Mouse (Mus musculus) gastrocnemius, adult 2 months (tissue): ENCODE data around the gene Clpb. TPM values are rescaled to one million over a fixed set of nuclear protein-coding genes. Genes with fewer than 3 reads are reported as not detected.
A peak's percentile ranks its signal among the peaks of the same experiment; 100 is the strongest.

ENCODE experiments used
- DNase-seq: peaks from one replicate; pipeline ENCODE4 v3.0.0; 2022
- H3K27ac ChIP-seq: fragments of 200-600 bp; 2 replicates; pipeline ENCODE4 v1.8.1; 2022; ENCODE audit warnings: mild to moderate bottlenecking
- H3K4me3 ChIP-seq: fragments of 200-600 bp; 2 replicates; pipeline ENCODE4 v1.8.1; 2022; ENCODE audit warnings: mild to moderate bottlenecking, moderate library complexity
- CTCF ChIP-seq: fragments of 200-600 bp; IDR thresholded peaks from 2 replicates; pipeline ENCODE4 v1.8.1; 2022; ENCODE audit warnings: antibody characterized with exemption, mild to moderate bottlenecking, moderate library complexity
- intact Hi-C: fragments of 180-260 bp; cut with DNase I; formaldehyde crosslinking; loops from one replicate; pipeline ENCODE4 v1.15.1; 2025
- total RNA-seq, 2 experiments: library from RNA; stranded (reverse); gene quantifications; 2 replicates each; pipeline ENCODE4 v1.2.3; 2021

Clpb gene
- total RNA-seq, 2 experiments from 2014 or later = 50.0 to 71.3 TPM

DNA sequence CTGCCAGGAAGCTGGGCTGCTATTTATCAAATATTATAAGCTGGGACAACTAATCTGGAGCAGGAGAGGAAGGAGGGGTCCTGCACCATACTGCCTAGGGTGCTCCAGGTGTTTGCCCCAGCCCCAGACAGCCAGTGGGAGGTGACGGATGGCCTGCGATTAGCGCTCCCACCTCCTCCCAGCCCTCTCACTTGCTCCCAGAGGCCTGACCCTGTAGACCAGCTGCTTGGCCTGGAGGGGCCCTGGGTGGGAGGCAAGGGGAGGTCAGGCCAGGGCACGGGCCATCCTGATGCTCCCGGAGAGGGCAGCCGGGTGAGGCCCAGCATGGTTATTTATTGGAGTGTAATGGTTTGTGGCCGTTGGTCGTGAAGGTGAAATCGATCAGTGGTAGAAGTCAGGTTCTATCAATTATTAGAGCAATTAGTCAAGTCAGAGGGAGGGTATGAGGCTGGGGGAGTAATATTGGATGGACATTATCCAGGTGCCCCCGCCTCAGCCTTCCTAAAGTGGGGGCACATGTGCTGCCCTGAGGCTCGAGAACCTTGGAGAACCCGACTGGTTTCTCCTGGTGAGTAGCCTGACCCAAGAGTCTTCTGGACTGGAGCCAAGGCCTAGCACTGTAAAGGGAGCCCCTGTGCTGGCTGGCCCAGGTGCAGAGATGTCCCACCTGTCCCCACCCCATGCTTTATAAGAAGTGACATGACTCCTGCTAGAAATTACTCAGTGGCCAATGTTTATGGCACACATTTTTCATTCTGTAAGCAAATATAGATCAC, 83.3 kb downstream of the Clpb start:
- no peak overlapping the region for H3K27ac ChIP-seq
- intact Hi-C loops = no loop called here
- no peak overlapping the region for H3K4me3 ChIP-seq
- no peak for DNase-seq
- no peak for TF ChIP-seq CTCF

GRCm38 (mm10) chr7:101750268-101750667, 86.8 kb downstream of the Clpb start:
- H3K4me3 ChIP-seq = no peak overlapping the region
- DNase-seq = no peak
- intact Hi-C loops = no loop called here
- no peak overlapping the region for H3K27ac ChIP-seq
- no peak for TF ChIP-seq CTCF

DNA sequence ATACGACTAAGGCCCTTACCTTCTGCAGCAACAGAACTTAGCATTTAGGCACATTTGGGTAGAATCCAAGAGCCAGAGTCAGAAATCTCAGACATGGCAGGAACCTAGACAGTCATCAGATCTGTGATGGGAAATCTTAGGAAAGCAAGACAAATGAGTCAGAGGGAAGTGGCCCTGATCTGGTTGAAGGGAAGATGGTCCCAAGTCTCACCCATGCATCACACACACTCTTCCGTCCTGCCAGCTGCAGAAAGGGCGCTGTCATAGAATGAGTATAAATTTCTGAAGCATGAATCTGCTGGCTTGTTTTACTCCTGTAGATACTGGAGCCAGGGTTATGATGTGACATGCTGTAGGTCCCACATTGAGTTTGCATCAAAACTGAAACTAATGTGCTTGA, 88.9 kb downstream of the Clpb start:
- intact Hi-C loops = no loop called here
- no peak for TF ChIP-seq CTCF

GRCm38 (mm10) chr7:101753492-101753891, 90.1 kb downstream of the Clpb start:
- Histone ChIP-seq H3K4me3 (no peak overlapping the region), H3K27ac (no peak overlapping the region; the same call in 1 of the 2 replicates)
- no peak for DNase-seq
- no peak for TF ChIP-seq CTCF
- intact Hi-C loops = no loop called here

More for the DNA sequence above, 88.9 kb downstream of the Clpb start:
- Histone ChIP-seq H3K4me3 (no peak overlapping the region), H3K27ac (no peak overlapping the region)
- DNase-seq = no peak

GRCm38 (mm10) chr7:101754416-101754815, 91.0 kb downstream of the Clpb start:
- intact Hi-C loops = no loop called here
- TF ChIP-seq CTCF = no peak
- Histone ChIP-seq H3K27ac (peak overlapping the region; percentile 62), H3K4me3 (no peak overlapping the region)
- peak; percentile 65 for DNase-seq

- Histone ChIP-seq H3K27ac (no peak overlapping the region), H3K4me3 (no peak overlapping the region)
- DNase-seq = no peak
- no peak for TF ChIP-seq CTCF
- intact Hi-C loops = no loop called here
Observed at GRCm38 (mm10) chr7:101755301-101755700, 91.9 kb downstream of the Clpb start.

DNA sequence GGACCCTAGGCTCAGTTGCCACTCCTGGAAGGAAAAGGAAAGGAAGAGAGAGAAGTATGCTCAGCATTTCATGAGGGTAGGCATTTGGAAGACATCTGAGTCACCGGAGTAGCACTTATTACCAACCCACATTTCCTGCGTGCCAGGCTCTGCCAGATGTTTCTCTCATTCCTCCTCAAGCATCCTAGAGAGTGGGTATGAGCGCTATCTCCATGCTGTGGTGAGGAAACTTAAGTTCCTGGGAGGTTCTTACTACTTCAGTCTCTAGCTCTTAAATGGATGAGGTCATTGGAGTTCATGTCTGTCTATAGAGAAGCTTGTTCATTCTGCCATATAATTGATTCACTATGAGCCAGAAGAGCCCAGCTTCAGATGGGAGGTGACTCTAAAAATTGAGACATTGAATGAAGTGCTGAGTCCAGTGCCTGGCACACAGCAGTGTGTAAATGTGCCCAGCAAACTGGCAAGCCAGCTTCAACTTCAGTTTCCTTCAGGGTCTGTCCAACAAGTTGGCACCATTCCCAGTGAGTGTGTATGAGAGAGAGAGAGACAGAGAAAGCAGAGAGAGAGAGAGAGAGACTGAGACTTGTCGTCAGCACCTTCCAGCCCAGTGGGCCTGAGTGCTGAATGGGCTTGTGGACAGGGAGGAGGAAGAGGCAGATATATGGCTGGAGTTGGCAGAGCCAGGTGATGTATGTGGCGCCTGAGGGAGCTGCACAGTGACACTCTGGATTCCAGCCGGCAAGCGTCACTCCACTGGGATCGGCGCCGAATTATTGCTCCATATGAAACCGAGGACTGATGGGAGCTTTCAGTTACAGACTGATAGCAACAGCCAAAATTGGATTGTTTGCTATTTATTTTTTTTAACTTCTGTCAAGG, 98.7 kb downstream of the Clpb start:
- Histone ChIP-seq H3K27ac (no peak overlapping the region), H3K4me3 (no peak overlapping the region)
- DNase-seq = peak; percentile 69
- TF ChIP-seq CTCF = no peak
- intact Hi-C loops = loop anchor here (5.0 kb wide), 1 partner anchor 80 kb away; no protein-coding TSS in a partner anchor

- TF ChIP-seq CTCF = no peak
- intact Hi-C loops = loop anchor here (5.0 kb wide), 1 partner anchor 50 kb away; the partner anchor contains the start of gene Phox2a
- H3K4me3 ChIP-seq = no peak overlapping the region
- no peak overlapping the region; the same call in 1 of the 2 replicates for H3K27ac ChIP-seq
- DNase-seq = peak; percentile 38
Observed at GRCm38 (mm10) chr7:101767335-101767907, 104.0 kb downstream of the Clpb start.

DNA sequence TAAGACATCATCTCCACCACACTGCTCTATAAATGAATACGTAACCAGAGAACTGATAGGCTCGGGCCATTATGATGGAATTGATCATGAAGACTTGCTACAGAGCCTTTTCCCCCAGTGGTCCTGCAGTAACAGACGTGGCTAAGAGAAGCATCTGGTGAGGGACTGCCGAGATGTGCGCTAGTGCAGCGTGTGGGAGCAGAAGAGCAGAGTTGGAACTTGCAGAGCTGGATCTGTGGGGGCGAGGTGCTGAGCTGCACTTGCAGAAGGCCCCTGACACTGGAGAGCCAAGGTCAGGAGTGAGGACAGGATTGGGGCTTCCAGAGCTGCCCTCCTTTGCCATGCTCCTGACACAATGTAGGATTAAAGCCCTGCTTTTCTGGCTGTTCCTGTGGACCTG, 106.6 kb downstream of the Clpb start:
- no peak overlapping the region for H3K4me3 ChIP-seq
- intact Hi-C loops = no loop called here
- no peak for TF ChIP-seq CTCF
- no peak for DNase-seq
- H3K27ac ChIP-seq = no peak overlapping the region

DNA sequence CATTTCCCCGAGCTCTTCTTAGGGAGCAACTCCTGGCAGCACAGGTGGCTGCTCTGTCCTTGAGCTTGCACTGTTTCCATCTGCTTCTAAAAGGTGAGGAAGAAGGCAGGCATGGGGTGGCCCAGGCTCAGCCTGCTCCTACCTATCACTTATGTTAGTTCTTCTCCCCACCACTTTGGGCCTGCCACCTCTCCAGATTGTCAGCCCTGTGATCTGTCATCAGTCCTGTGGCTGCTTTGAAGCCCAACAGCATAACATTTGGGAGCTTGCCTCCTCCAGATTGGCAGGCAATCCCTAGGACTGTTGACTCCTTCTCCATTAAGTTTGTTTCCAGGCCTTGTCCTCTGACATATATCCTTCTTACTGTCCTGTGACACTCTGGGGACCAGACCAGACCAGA, 108.2 kb downstream of the Clpb start:
- no peak for TF ChIP-seq CTCF
- intact Hi-C loops = no loop called here
- H3K27ac ChIP-seq = no peak overlapping the region

DNA sequence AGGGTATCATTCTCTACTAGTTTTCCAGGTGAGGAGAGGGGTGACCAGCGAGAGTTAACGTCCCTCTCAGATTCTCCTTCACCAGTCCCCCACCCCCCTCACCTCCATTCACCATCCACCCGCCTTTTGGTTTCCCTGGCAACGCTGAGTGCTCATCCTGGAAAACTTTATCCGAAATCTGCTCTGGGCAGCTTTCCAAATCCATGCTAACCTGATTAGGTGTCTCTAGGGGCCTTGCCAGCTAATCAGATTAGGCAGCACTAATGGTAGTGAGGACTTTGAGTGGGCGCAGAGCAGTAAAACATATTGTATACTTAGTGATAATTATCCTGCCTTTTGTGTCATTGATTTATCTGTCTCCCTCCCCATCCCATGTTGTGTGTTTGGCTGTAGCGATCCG, 109.3 kb downstream of the Clpb start:
- TF ChIP-seq CTCF = no peak
- intact Hi-C loops = no loop called here
- DNase-seq = no peak
- no peak overlapping the region for H3K27ac ChIP-seq
- H3K4me3 ChIP-seq = no peak overlapping the region

More for the DNA sequence above, 108.2 kb downstream of the Clpb start:
- H3K4me3 ChIP-seq = no peak overlapping the region
- no peak for DNase-seq

GRCm38 (mm10) chr7:101777053-101777452, 113.6 kb downstream of the Clpb start:
- Histone ChIP-seq H3K27ac (no peak overlapping the region), H3K4me3 (no peak overlapping the region)
- no peak for TF ChIP-seq CTCF
- DNase-seq = no peak
- intact Hi-C loops = no loop called here

DNA sequence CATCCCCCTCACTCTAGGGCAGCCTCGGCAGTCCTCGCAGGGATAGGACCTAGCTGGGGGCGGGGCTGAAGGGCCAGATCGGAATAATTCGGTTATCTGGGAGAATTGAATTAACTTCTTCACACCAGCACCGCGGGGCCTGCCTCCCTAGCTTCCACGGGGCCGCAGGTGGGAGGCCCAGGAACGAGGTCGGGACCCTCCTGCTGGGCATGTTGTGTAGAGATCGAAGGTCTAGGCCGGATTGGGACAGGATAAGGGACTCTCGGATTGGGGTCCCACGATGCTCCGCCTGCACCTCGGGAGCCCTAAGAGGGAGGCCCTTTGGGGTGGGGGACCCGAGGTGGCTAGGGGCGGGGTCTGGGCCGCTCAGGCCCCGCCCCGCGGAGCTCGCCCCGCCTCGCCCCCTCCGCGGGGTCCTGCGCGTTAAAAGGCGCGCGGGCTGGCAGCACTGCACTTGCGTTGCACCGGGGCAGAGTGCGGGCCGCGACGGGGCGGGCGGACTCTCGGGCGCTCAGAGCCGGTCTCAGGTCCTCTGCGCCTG, 154.5 kb downstream of the Clpb start, which contains the start of gene Phox2a:
Gene Phox2a (plus strand): TSS at position 453 of the 541 bp plus-strand sequence.
- DNase-seq = no peak
- intact Hi-C loops = loop anchor here (5.0 kb wide), 1 partner anchor 51 kb away; no protein-coding TSS in a partner anchor
- TF ChIP-seq CTCF = no peak
- no peak within 1 kb of the TSS for H3K27ac ChIP-seq
- peak within 1 kb of the TSS; percentile 49 for H3K4me3 ChIP-seq
